Mouse (Mus musculus) kidney, postnatal 0 days (tissue): ENCODE measurements around the gene Zg16. TPM values are rescaled to one million over a fixed set of nuclear protein-coding genes. Genes with fewer than 3 reads are reported as not detected.
"Not testable (repeated sequence)": the region's sequence is repeated elsewhere in the genome, so short reads cannot be mapped to it uniquely, and the experiment has no call there.

Experiments
- ATAC-seq: fragments of 200-750 bp; cut with Nextera tagmentation; replicated peaks from 2 replicates; pipeline ENCODE4 v1.8.0; 2017; ENCODE audit warnings: low read depth, moderate number of reproducible peaks, moderate TSS enrichment, moderate library complexity; ENCODE audit not compliant: low FRiP score
- DNase-seq: peaks from one replicate; pipeline ENCODE4 v3.0.0-alpha.2; 2016; ENCODE audit warnings: low spot score
- H3K27ac ChIP-seq: fragments of 300-500 bp; sonication (generic); 2 replicates; pipeline ENCODE4 v1.5.1; 2014; ENCODE audit warnings: mild to moderate bottlenecking
- H3K27me3 ChIP-seq: fragments of 300-500 bp; sonication (generic); 2 replicates; pipeline ENCODE4 v1.6.1; 2014; ENCODE audit warnings: low read length, mixed read lengths; ENCODE audit not compliant: insufficient read depth
- H3K36me3 ChIP-seq: fragments of 300-500 bp; sonication (generic); 2 replicates; pipeline ENCODE4 v1.6.1; 2014; ENCODE audit warnings: low read length, mixed read lengths; ENCODE audit not compliant: insufficient read depth
- H3K4me1 ChIP-seq: fragments of 300-500 bp; sonication (generic); replicated peaks from 2 replicates; pipeline ENCODE4 v1.6.1; 2014; ENCODE audit warnings: antibody characterized with exemption, low read length, mixed read lengths; ENCODE audit not compliant: insufficient read depth
- H3K4me2 ChIP-seq: fragments of 300-500 bp; sonication (generic); 2 replicates; pipeline ENCODE4 v1.6.1; 2014; ENCODE audit warnings: mild to moderate bottlenecking, low read length, moderate library complexity, mixed read lengths
- H3K4me3 ChIP-seq: fragments of 300-500 bp; sonication (generic); replicated peaks from 2 replicates; pipeline ENCODE4 v1.5.1; 2014; ENCODE audit warnings: low read depth, low read length
- H3K9ac ChIP-seq: fragments of 300-500 bp; sonication (generic); 2 replicates; pipeline ENCODE4 v1.6.1; 2014; ENCODE audit warnings: low read depth, low read length
- H3K9me3 ChIP-seq: fragments of 300-500 bp; sonication (generic); replicated peaks from 2 replicates; pipeline ENCODE4 v1.6.1; 2016; ENCODE audit warnings: low read length, inconsistent platforms, mixed read lengths
- CTCF ChIP-seq: IDR thresholded peaks from 2 replicates; pipeline ENCODE4 v1.5.1; 2016; ENCODE audit warnings: antibody characterized with exemption, low read depth, mild to moderate bottlenecking, moderate library complexity
- WGBS: fragments of 180-500 bp; shearing (Covaris S2); extraction: QIAGEN DNeasy Blood & Tissue Kit; methylation state at CpG from one replicate; pipeline ENCODE4 v1.1.7; 2014; 5-methylcytosine and 5-hydroxymethylcytosine counted together
- polyA plus RNA-seq: library from polyadenylated mRNA; unstranded; fragments of >200 nt; fragmentation: Nextera tagmentation; extraction: Ambion mirVana; gene quantifications from 2 replicates; pipeline ENCODE4 v1.2.1, GENCODE M21; 2015

Gene Zg16
- polyA plus RNA-seq, 1 experiment from 2014 or later = not detected

DNA sequence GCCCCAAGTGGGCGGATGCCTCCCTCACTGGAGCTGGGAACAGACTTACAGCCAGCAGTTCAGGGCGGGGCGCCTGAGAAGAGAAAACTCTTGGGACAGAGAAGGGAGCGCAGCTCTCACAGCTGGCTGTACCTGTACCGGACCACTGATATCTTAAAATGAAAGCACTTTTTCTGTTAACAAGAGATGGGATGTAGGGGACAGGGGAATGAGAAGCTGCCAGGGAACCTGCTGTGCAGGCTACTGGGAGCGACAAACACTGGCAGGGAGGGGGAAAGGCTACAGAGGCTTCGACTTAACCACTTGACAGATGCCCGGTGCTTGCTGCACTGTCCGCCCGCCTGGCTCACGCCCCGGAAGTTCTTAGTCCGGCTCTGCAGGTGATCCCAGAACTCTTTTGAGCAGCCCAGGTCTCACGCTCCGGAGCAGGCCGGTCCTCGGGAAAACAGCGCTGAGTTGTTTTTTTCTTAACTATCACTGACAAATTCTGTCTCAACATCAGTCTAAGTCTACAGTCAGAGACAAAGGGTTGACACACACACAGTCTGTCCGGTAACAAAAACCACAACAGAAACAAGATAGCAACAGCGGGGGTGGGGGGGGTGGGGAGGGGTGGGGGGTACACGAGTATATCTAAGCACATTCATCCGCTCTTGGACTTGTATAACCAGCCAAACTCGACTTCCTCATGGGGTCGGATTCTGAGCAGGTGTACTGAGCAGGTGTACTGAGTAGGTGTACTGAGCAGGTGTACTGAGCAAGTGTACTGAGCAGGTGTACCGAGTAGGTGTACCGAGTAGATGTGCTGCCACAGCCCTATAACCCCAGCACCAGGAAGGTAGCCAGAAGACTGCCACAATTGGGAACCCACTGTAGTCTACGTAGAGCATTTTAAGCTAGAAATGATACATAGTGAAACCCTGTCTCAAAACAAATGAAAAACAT is 2.0 kb upstream of the Zg16 start:
- ATAC-seq (no peak), DNase-seq (no peak)
- no peaks in the 10 kb centered on the region for H3K27me3 ChIP-seq
- TF ChIP-seq CTCF = no peak
- H3K36me3 ChIP-seq = no peaks in the 10 kb centered on the region
- peak overlapping the region; percentile 14 for H3K4me2 ChIP-seq
- WGBS = 24% methylated on average over 27 of the region's 27 CpGs
- no peak overlapping the region for H3K27ac ChIP-seq
- H3K9me3 ChIP-seq = no peaks in the 10 kb centered on the region
- peaks cover 9% of the 10 kb centered on the region; the same call in 1 of the 2 replicates for H3K4me1 ChIP-seq
- H3K9ac ChIP-seq = no peak overlapping the region
- H3K4me3 ChIP-seq = no peak overlapping the region

- H3K9me3 ChIP-seq = no peaks in the 10 kb centered on the region
- DNase-seq (no peak), ATAC-seq (no peak)
- peaks cover 9% of the 10 kb centered on the region; the same call in 1 of the 2 replicates for H3K4me1 ChIP-seq
- TF ChIP-seq CTCF = no peak
- H3K27me3 ChIP-seq = no peaks in the 10 kb centered on the region
- H3K4me3 ChIP-seq = no peak overlapping the region
- H3K9ac ChIP-seq = no peak overlapping the region
- 81% methylated on average over 3 of the region's 3 CpGs for WGBS
- H3K27ac ChIP-seq = no peak overlapping the region
- H3K36me3 ChIP-seq = no peaks in the 10 kb centered on the region
- no peak overlapping the region for H3K4me2 ChIP-seq
These were observed 955 bp upstream of the Zg16 start for GRCm38 (mm10) chr7:127088083-127088482.

DNA sequence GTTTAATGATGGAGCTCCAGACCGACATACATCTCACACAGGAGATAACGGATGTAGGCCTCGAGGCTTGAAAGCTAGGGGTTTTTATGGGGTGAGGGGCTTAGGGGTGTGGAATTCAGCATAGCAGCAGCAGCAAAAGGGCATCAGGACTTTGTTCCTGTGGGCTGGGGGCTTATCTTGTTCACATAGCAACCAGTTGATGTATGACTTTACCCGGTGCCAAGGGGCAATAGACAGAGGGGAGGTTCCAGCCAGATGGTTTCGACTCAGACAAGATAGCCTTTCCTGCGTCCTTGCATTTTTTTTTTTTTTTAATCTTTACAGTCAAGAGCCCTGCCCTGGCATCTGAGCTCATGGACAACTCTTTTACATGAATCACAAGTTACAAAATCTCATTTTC is 1.4 kb downstream of the Zg16 start:
- 52% methylated on average over 6 of the region's 6 CpGs for WGBS

DNA sequence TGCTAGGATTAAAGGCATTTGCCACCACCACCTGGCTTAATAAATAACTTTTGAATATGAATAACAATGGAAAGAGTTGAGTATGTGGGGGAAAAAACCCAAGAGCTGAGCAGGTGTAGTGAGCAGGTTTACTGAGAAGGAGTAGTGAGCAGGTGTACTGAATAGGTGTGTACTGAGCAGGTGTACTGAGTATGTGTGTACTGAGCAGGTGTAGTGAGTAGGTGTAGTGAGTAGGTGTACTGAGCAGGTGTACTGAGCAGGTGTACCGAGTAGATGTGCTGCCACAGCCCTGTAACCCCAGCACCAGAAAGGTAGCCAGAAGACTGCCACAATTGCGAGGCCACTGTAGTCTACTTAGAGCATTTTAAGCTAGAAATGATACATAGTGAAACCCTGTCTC is 2.3 kb downstream of the Zg16 start:
- DNase-seq = no peak
- Histone ChIP-seq H3K4me2 (no peak overlapping the region), H3K9me3 (no peaks in the 10 kb centered on the region), H3K27me3 (no peaks in the 10 kb centered on the region), H3K9ac (no peak overlapping the region), H3K4me1 (0 out of 2 replicates have a peak, but pooled peaks cover 6% of the 10 kb centered on the region), H3K4me3 (no peak overlapping the region), H3K27ac (no peak overlapping the region), H3K36me3 (no peaks in the 10 kb centered on the region)
- 90% methylated on average over 2 of the region's 2 CpGs for WGBS
- no peak for ATAC-seq
- no peak for TF ChIP-seq CTCF

More for the DNA sequence above, 1.4 kb downstream of the Zg16 start:
- H3K4me2 ChIP-seq, H3K36me3 ChIP-seq, H3K9ac ChIP-seq, H3K4me3 ChIP-seq, H3K27ac ChIP-seq, DNase-seq, H3K27me3 ChIP-seq, H3K4me1 ChIP-seq, H3K9me3 ChIP-seq, ATAC-seq: not testable (repeated sequence)

DNA sequence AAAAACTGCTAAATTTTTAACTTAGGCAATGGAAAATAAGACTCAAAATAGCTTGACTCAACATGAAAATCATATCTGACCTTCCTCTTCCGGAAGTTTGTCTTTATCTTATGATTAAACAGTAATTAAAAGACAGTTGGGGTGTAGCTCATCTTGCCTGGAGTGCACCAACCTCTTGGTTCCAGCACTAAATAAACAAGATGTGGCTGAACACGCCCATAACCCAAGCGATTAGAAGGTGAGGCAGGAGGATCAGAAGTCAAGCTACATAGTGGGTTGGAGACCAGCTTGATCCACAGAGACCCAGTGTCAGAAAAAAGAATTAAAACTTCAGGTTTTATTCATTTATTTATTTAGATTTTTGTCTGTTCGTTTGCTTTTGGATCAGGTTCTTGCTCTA is 3.4 kb downstream of the Zg16 start:
- DNase-seq = no peak
- Histone ChIP-seq H3K4me2 (no peak overlapping the region), H3K27ac (no peak overlapping the region), H3K9me3 (no peaks in the 10 kb centered on the region), H3K4me3 (no peak overlapping the region), H3K4me1 (0 out of 2 replicates have a peak, but pooled peaks cover 6% of the 10 kb centered on the region), H3K27me3 (no peaks in the 10 kb centered on the region), H3K36me3 (no peaks in the 10 kb centered on the region), H3K9ac (no peak overlapping the region)
- no peak for ATAC-seq
- TF ChIP-seq CTCF = no peak
- 73% methylated on average over 4 of the region's 4 CpGs for WGBS

DNA sequence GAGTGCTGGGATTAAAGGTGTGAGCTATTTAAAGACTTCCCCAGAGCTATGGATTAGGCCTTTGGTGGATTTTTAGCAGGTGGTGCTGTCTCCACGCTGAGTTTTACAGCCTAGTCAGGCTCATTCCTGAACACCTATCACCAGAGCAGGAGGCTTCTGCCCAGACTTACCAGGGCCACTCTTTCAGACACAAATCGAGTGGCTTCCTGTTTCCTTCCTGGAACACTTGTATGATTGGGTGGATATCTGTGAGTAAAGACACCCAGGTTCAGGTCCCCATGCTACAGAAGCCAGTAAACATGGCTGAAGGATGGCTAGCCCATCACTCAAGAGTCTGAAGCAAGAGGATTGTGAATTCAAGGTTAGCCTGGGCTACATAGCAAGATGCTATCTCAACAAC is 4.1 kb downstream of the Zg16 start:
- DNase-seq (no peak), ATAC-seq (no peak)
- H3K27me3 ChIP-seq = no peaks in the 10 kb centered on the region
- H3K9ac ChIP-seq = no peak overlapping the region
- 0 out of 2 replicates have a peak, but pooled peaks cover 6% of the 10 kb centered on the region for H3K4me1 ChIP-seq
- no peak overlapping the region for H3K4me2 ChIP-seq
- WGBS = 36% methylated on average over 2 of the region's 2 CpGs
- no peak for TF ChIP-seq CTCF
- H3K27ac ChIP-seq = no peak overlapping the region
- no peaks in the 10 kb centered on the region for H3K36me3 ChIP-seq
- no peak overlapping the region for H3K4me3 ChIP-seq
- no peaks in the 10 kb centered on the region for H3K9me3 ChIP-seq
